Mouse (Mus musculus): Measurements from ENCODE around the gene Gm5134. TPM values are rescaled to one million over a fixed set of nuclear protein-coding genes. Genes with fewer than 3 reads are reported as not detected.
"Not testable (repeated sequence)": the region's sequence is repeated elsewhere in the genome, so short reads cannot be mapped to it uniquely, and the experiment has no call there.

Gene Gm5134
- polyA plus RNA-seq, 1 experiment from 2014 or later = not detected

- Histone ChIP-seq H3K9me3 (ENCODE audit: control insufficient read depth, low read length) (no peaks in the 10 kb centered on the region), H3K27me3 (replicated peaks; ENCODE audit: control insufficient read depth, insufficient read depth, low read length) (no peaks in the 10 kb centered on the region), H3K4me3 (replicated peaks; ENCODE audit: low read length) (no peak overlapping the region), H3K27ac (ENCODE audit: low read length) (no peak overlapping the region), H3K9ac (replicated peaks; ENCODE audit: low read depth, low read length) (no peak overlapping the region), H3K4me2 (ENCODE audit: low read length) (no peak overlapping the region), H3K4me1 (replicated peaks; ENCODE audit: control insufficient read depth, insufficient read depth, low read length) (peaks cover 5% of the 10 kb centered on the region), H3K36me3 (ENCODE audit: control insufficient read depth, insufficient read depth) (no peaks in the 10 kb centered on the region)
- 48% methylated on average over 5 of the region's 5 CpGs for WGBS
- ATAC-seq = peak; percentile 18; the same call in 1 of the 2 replicates
These were observed 24.5 kb downstream of the Gm5134 start for GRCm38 (mm10) chr10:75978835-75979157.

GRCm38 (mm10) chr10:75979432-75979831 is 25.1 kb downstream of the Gm5134 start:
- peak; percentile 89 for ATAC-seq
- Histone ChIP-seq H3K27ac (ENCODE audit: low read length) (no peak overlapping the region), H3K4me3 (replicated peaks; ENCODE audit: low read length) (no peak overlapping the region), H3K4me2 (ENCODE audit: low read length) (no peak overlapping the region), H3K9ac (replicated peaks; ENCODE audit: low read depth, low read length) (no peak overlapping the region), H3K9me3 (ENCODE audit: control insufficient read depth, low read length) (no peaks in the 10 kb centered on the region), H3K36me3 (ENCODE audit: control insufficient read depth, insufficient read depth) (no peaks in the 10 kb centered on the region), H3K27me3 (replicated peaks; ENCODE audit: control insufficient read depth, insufficient read depth, low read length) (no peaks in the 10 kb centered on the region), H3K4me1 (replicated peaks; ENCODE audit: control insufficient read depth, insufficient read depth, low read length) (peaks cover 5% of the 10 kb centered on the region)
- WGBS = 62% methylated on average over 3 of the region's 3 CpGs

GRCm38 (mm10) chr10:75990430-75991042 is 36.2 kb downstream of the Gm5134 start:
- Histone ChIP-seq H3K4me2 (ENCODE audit: low read length) (no peak overlapping the region), H3K9ac (replicated peaks; ENCODE audit: low read depth, low read length) (no peak overlapping the region), H3K27ac (ENCODE audit: low read length) (no peak overlapping the region), H3K4me3 (replicated peaks; ENCODE audit: low read length) (no peak overlapping the region), H3K36me3 (ENCODE audit: control insufficient read depth, insufficient read depth) (no peaks in the 10 kb centered on the region), H3K4me1 (replicated peaks; ENCODE audit: control insufficient read depth, insufficient read depth, low read length) (peaks cover 7% of the 10 kb centered on the region), H3K27me3 (replicated peaks; ENCODE audit: control insufficient read depth, insufficient read depth, low read length) (no peaks in the 10 kb centered on the region), H3K9me3 (ENCODE audit: control insufficient read depth, low read length) (no peaks in the 10 kb centered on the region)
- 56% methylated on average over 4 of the region's 4 CpGs for WGBS
- ATAC-seq = no peak

- Histone ChIP-seq H3K36me3 (ENCODE audit: control insufficient read depth, insufficient read depth) (no peaks in the 10 kb centered on the region), H3K4me2 (ENCODE audit: low read length) (no peak overlapping the region), H3K9ac (replicated peaks; ENCODE audit: low read depth, low read length) (no peak overlapping the region), H3K9me3 (ENCODE audit: control insufficient read depth, low read length) (no peaks in the 10 kb centered on the region), H3K27me3 (replicated peaks; ENCODE audit: control insufficient read depth, insufficient read depth, low read length) (no peaks in the 10 kb centered on the region), H3K27ac (ENCODE audit: low read length) (peak overlapping the region; percentile 78), H3K4me1 (replicated peaks; ENCODE audit: control insufficient read depth, insufficient read depth, low read length) (peaks cover 7% of the 10 kb centered on the region), H3K4me3 (replicated peaks; ENCODE audit: low read length) (no peak overlapping the region)
- no peak for ATAC-seq
- 88% methylated on average over 15 of the region's 15 CpGs for WGBS
These were observed 39.4 kb downstream of the Gm5134 start for GRCm38 (mm10) chr10:75993616-75994240.

GRCm38 (mm10) chr10:75994531-75995210 is 40.4 kb downstream of the Gm5134 start:
- 49% methylated on average over 11 of the region's 13 CpGs for WGBS
- not testable (repeated sequence) for H3K36me3 ChIP-seq (ENCODE audit: control insufficient read depth, insufficient read depth); H3K27me3 ChIP-seq (replicated peaks; ENCODE audit: control insufficient read depth, insufficient read depth, low read length); H3K9me3 ChIP-seq (ENCODE audit: control insufficient read depth, low read length); H3K4me2 ChIP-seq (ENCODE audit: low read length); H3K4me3 ChIP-seq (replicated peaks; ENCODE audit: low read length); H3K9ac ChIP-seq (replicated peaks; ENCODE audit: low read depth, low read length); H3K4me1 ChIP-seq (replicated peaks; ENCODE audit: control insufficient read depth, insufficient read depth, low read length)
- peak overlapping the region; percentile 78 for H3K27ac ChIP-seq (ENCODE audit: low read length)
- ATAC-seq = peak; percentile 90

- Histone ChIP-seq H3K36me3 (ENCODE audit: control insufficient read depth, insufficient read depth) (no peaks in the 10 kb centered on the region), H3K4me2 (ENCODE audit: low read length) (no peak overlapping the region), H3K4me3 (replicated peaks; ENCODE audit: low read length) (no peak overlapping the region), H3K27ac (ENCODE audit: low read length) (no peak overlapping the region), H3K4me1 (replicated peaks; ENCODE audit: control insufficient read depth, insufficient read depth, low read length) (peaks cover 7% of the 10 kb centered on the region), H3K9ac (replicated peaks; ENCODE audit: low read depth, low read length) (no peak overlapping the region), H3K27me3 (replicated peaks; ENCODE audit: control insufficient read depth, insufficient read depth, low read length) (no peaks in the 10 kb centered on the region), H3K9me3 (ENCODE audit: control insufficient read depth, low read length) (no peaks in the 10 kb centered on the region)
- 74% methylated on average over 11 of the region's 11 CpGs for WGBS
- no peak for ATAC-seq
These were observed 41.1 kb downstream of the Gm5134 start for GRCm38 (mm10) chr10:75995463-75995862.

- no peak overlapping the region for H3K9ac ChIP-seq (replicated peaks; ENCODE audit: low read depth, low read length)
- WGBS = 70% methylated on average over 3 of the region's 3 CpGs
- no peak overlapping the region for H3K4me2 ChIP-seq (ENCODE audit: low read length)
- no peak overlapping the region for H3K27ac ChIP-seq (ENCODE audit: low read length)
- H3K4me1 ChIP-seq (replicated peaks; ENCODE audit: control insufficient read depth, insufficient read depth, low read length) = peaks cover 7% of the 10 kb centered on the region
- no peaks in the 10 kb centered on the region for H3K27me3 ChIP-seq (replicated peaks; ENCODE audit: control insufficient read depth, insufficient read depth, low read length)
- no peaks in the 10 kb centered on the region for H3K9me3 ChIP-seq (ENCODE audit: control insufficient read depth, low read length)
- ATAC-seq = no peak
- H3K4me3 ChIP-seq (replicated peaks; ENCODE audit: low read length) = no peak overlapping the region
- H3K36me3 ChIP-seq (ENCODE audit: control insufficient read depth, insufficient read depth) = no peaks in the 10 kb centered on the region
These were observed 42.0 kb downstream of the Gm5134 start for GRCm38 (mm10) chr10:75996315-75996714.

GRCm38 (mm10) chr10:76001160-76001559 is 46.8 kb downstream of the Gm5134 start:
- WGBS = 21% methylated on average over 7 of the region's 7 CpGs

GRCm38 (mm10) chr10:76002101-76002521 is 47.8 kb downstream of the Gm5134 start:
- H3K9me3 ChIP-seq (ENCODE audit: control insufficient read depth, low read length) = no peaks in the 10 kb centered on the region
- no peaks in the 10 kb centered on the region for H3K36me3 ChIP-seq (ENCODE audit: control insufficient read depth, insufficient read depth)
- 13% methylated on average over 3 of the region's 3 CpGs for WGBS
- ATAC-seq = peak; percentile 58; the same call in 1 of the 2 replicates
- H3K27ac ChIP-seq (ENCODE audit: low read length) = 0 out of 2 replicates have a peak overlapping the region, but pooled peaks have one; percentile 2
- H3K4me1 ChIP-seq (replicated peaks; ENCODE audit: control insufficient read depth, insufficient read depth, low read length) = peaks cover 9% of the 10 kb centered on the region
- H3K4me2 ChIP-seq (ENCODE audit: low read length) = no peak overlapping the region
- H3K4me3 ChIP-seq (replicated peaks; ENCODE audit: low read length) = no peak overlapping the region
- no peaks in the 10 kb centered on the region for H3K27me3 ChIP-seq (replicated peaks; ENCODE audit: control insufficient read depth, insufficient read depth, low read length)
- H3K9ac ChIP-seq (replicated peaks; ENCODE audit: low read depth, low read length) = no peak overlapping the region

More at GRCm38 (mm10) chr10:76001160-76001559, 46.8 kb downstream of the Gm5134 start:
- no peak overlapping the region for H3K4me2 ChIP-seq (ENCODE audit: low read length)
- H3K9ac ChIP-seq (replicated peaks; ENCODE audit: low read depth, low read length) = no peak overlapping the region
- no peaks in the 10 kb centered on the region for H3K27me3 ChIP-seq (replicated peaks; ENCODE audit: control insufficient read depth, insufficient read depth, low read length)
- no peak for ATAC-seq
- H3K9me3 ChIP-seq (ENCODE audit: control insufficient read depth, low read length) = no peaks in the 10 kb centered on the region
- H3K4me3 ChIP-seq (replicated peaks; ENCODE audit: low read length) = no peak overlapping the region
- no peaks in the 10 kb centered on the region for H3K36me3 ChIP-seq (ENCODE audit: control insufficient read depth, insufficient read depth)
- H3K4me1 ChIP-seq (replicated peaks; ENCODE audit: control insufficient read depth, insufficient read depth, low read length) = peaks cover 9% of the 10 kb centered on the region
- H3K27ac ChIP-seq (ENCODE audit: low read length) = no peak overlapping the region
